Mouse (Mus musculus) stomach, embryonic 14.5 days (tissue): ENCODE measurements around the gene Cblc. TPM values are rescaled to one million over a fixed set of nuclear protein-coding genes. Genes with fewer than 3 reads are reported as not detected.

Experiments
- ATAC-seq: fragments of 200-750 bp; cut with Nextera tagmentation; 2 replicates; pipeline ENCODE4 v1.8.0; 2017; ENCODE audit warnings: low read depth, moderate TSS enrichment; ENCODE audit not compliant: insufficient number of reproducible peaks, insufficient read depth, low FRiP score
- H3K27ac ChIP-seq: fragments of 300-500 bp; sonication (generic); 2 replicates; pipeline ENCODE4 v1.5.1; 2014; ENCODE audit warnings: mild to moderate bottlenecking, low read length, moderate library complexity, mixed read lengths
- H3K27me3 ChIP-seq: fragments of 300-500 bp; sonication (generic); 2 replicates; pipeline ENCODE4 v1.6.1; 2014; ENCODE audit warnings: low read length, control low read depth, mixed read lengths; ENCODE audit not compliant: control insufficient read depth, insufficient read depth
- H3K36me3 ChIP-seq: fragments of 300-500 bp; sonication (generic); 2 replicates; pipeline ENCODE4 v1.6.1; 2014; ENCODE audit warnings: mild to moderate bottlenecking, control low read depth, low read length, moderate library complexity, mixed read lengths; ENCODE audit not compliant: control insufficient read depth, insufficient read depth
- H3K4me1 ChIP-seq: fragments of 300-500 bp; sonication (generic); 2 replicates; pipeline ENCODE4 v1.6.1; 2014; ENCODE audit warnings: low read length, control low read depth, mixed read lengths; ENCODE audit not compliant: control insufficient read depth, insufficient read depth
- H3K4me2 ChIP-seq: fragments of 300-500 bp; sonication (generic); replicated peaks from 2 replicates; pipeline ENCODE4 v1.6.1; 2014; ENCODE audit warnings: low read depth, low read length, control low read depth
- H3K4me3 ChIP-seq: fragments of 300-500 bp; sonication (generic); 2 replicates; pipeline ENCODE4 v1.5.1; 2014; ENCODE audit warnings: low read depth, low read length, control low read depth
- H3K9ac ChIP-seq: fragments of 300-500 bp; sonication (generic); replicated peaks from 2 replicates; pipeline ENCODE4 v1.6.1; 2014; ENCODE audit warnings: low read depth, mild to moderate bottlenecking, control low read depth, low read length, moderate library complexity, mixed read lengths
- H3K9me3 ChIP-seq: fragments of 300-500 bp; sonication (generic); 2 replicates; pipeline ENCODE4 v1.6.1; 2016; ENCODE audit warnings: low read depth, low read length, control low read depth; ENCODE audit not compliant: control insufficient read depth
- WGBS: fragments of 180-500 bp; shearing (Covaris S2); extraction: QIAGEN DNeasy Blood & Tissue Kit; methylation state at CpG from one replicate; pipeline ENCODE4 v1.1.7; 2014; 5-methylcytosine and 5-hydroxymethylcytosine counted together
- polyA plus RNA-seq: library from polyadenylated mRNA; unstranded; fragments of >200 nt; fragmentation: Nextera tagmentation; extraction: Ambion mirVana; gene quantifications from 2 replicates; pipeline ENCODE4 v1.2.1, GENCODE M21; 2014

Cblc gene
- polyA plus RNA-seq, 1 experiment from 2014 or later = 17.7 TPM

- Histone ChIP-seq H3K4me3 (peak overlapping the region; percentile 62), H3K27ac (peak overlapping the region; percentile 68), H3K36me3 (peaks cover 10% of the 10 kb centered on the region), H3K4me1 (peaks cover 26% of the 10 kb centered on the region), H3K27me3 (no peaks in the 10 kb centered on the region), H3K9ac (peak overlapping the region; percentile 65), H3K4me2 (peak overlapping the region; percentile 91), H3K9me3 (no peaks in the 10 kb centered on the region)
- WGBS = 6% methylated on average over 16 of the region's 16 CpGs
- ATAC-seq = peak; percentile 11
Measured at GRCm38 (mm10) chr7:19769434-19770374, 26.9 kb downstream of the Cblc start.

DNA sequence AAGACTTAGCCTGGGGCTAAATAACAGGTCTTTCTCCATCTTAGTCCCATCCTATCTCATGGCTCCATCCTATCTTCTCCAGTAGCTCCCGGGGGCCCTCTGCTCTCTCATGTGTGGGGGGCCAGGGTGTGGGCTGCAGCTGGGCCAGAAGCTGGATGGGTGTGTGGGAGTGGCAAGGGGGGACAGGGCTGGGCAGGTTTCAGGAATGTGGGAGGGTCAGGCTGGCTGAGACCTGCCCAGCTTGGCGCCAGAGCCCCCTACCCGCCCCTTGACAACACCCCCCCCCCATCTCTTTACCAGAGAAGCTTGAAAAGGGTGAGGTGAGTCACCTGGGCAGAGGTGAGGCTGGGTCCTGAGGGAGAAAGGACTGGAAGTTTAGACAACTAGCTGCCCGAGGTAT, 27.6 kb downstream of the Cblc start:
- H3K4me2 ChIP-seq = peak overlapping the region; percentile 91
- ATAC-seq = peak; percentile 70
- no peaks in the 10 kb centered on the region for H3K27me3 ChIP-seq
- H3K9me3 ChIP-seq = no peaks in the 10 kb centered on the region
- no peak overlapping the region for H3K9ac ChIP-seq
- peaks cover 26% of the 10 kb centered on the region for H3K4me1 ChIP-seq
- WGBS = 13% methylated on average over 4 of the region's 4 CpGs
- H3K27ac ChIP-seq = 0 out of 2 replicates have a peak overlapping the region, but pooled peaks have one; percentile 22
- H3K36me3 ChIP-seq = peaks cover 16% of the 10 kb centered on the region
- H3K4me3 ChIP-seq = peak overlapping the region; percentile 62

DNA sequence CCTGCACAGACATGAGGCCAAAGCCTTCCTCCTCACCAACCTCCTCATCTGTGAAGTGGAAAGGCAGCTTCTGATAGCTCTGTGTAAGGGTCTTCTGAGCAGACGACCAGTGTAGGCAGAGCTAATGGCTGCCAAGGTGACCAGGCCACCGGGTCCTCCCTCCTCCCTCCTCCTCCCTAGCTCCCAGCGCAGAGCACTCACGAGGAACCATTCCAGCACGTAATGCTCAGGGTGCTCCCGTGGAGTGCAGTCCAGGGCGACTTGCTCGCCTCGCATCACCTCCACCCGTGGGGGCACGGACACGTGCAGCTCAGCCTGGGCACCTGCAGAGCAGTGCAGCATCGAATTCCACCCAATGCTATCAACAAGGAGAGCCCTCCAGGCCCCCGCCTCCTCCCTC, 28.4 kb downstream of the Cblc start:
- H3K4me2 ChIP-seq = peak overlapping the region; percentile 91
- no peaks in the 10 kb centered on the region for H3K9me3 ChIP-seq
- no peaks in the 10 kb centered on the region for H3K27me3 ChIP-seq
- peak overlapping the region; percentile 22; the same call in 1 of the 2 replicates for H3K27ac ChIP-seq
- ATAC-seq = no peak
- peaks cover 20% of the 10 kb centered on the region for H3K36me3 ChIP-seq
- peak overlapping the region; percentile 4; the same call in 1 of the 2 replicates for H3K4me3 ChIP-seq
- 61% methylated on average over 14 of the region's 14 CpGs for WGBS
- H3K4me1 ChIP-seq = peaks cover 26% of the 10 kb centered on the region
- no peak overlapping the region for H3K9ac ChIP-seq

DNA sequence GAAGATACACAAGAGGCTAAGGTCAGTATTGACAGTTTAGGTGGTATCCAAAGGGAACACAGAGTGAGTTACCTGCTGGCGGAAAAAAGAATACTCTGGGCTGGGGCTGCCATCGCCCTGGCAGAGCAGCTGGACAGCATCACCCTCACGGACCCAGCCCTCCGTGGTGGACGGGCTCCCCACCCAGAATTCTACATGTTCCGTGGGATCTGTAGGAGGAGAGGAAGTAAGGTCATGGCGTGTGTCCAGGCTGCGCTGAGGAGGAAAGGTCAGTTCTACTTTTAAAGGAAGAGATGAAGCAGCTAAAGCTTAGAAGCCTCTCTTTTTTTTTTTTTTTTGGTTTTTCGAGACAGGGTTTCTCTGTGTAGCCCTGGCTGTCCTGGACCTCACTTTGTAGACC, 32.0 kb downstream of the Cblc start:
- 87% methylated on average over 8 of the region's 9 CpGs for WGBS
- H3K4me2 ChIP-seq = no peak overlapping the region
- no peak overlapping the region for H3K4me3 ChIP-seq
- H3K27me3 ChIP-seq = no peaks in the 10 kb centered on the region
- peaks cover 18% of the 10 kb centered on the region for H3K4me1 ChIP-seq
- no peak overlapping the region for H3K27ac ChIP-seq
- H3K9ac ChIP-seq = no peak overlapping the region
- H3K9me3 ChIP-seq = no peaks in the 10 kb centered on the region
- peaks cover 23% of the 10 kb centered on the region for H3K36me3 ChIP-seq
- ATAC-seq = no peak

DNA sequence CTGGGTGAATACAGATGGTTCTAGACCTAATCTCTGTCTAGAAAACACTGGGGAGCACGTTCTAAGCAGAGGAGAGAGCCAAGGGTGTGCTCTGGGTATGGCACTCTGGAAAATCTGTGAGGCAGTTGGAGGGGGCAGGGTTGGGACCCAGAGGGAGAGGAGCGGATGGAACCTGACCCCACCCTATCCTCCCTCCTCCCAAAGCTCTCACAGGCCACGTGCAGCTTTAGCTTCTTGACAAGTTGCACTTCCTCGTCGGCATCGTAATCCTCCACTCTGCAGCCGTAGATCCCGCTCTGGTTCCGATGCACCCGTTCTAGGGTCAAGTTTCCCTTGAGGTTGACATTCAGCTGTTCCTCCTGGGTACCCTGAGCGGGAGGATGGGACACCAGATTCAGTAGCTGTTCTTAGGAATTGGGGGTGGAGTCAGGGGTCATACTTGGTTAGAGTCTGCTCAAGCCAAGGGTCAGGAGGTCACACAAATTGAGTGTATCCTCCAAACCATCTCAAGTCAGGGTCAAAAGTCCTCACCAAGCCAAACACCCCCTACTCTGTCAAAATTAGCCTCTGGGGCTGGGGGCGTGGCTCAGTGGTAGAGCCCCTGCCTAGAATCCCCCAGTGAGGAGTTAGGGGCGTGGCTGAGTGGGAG, 32.7 kb downstream of the Cblc start:
- H3K9ac ChIP-seq = no peak overlapping the region
- WGBS = 86% methylated on average over 13 of the region's 13 CpGs
- no peak overlapping the region for H3K4me3 ChIP-seq
- H3K27ac ChIP-seq = no peak overlapping the region
- no peaks in the 10 kb centered on the region for H3K27me3 ChIP-seq
- H3K36me3 ChIP-seq = peaks cover 23% of the 10 kb centered on the region
- ATAC-seq = no peak
- peaks cover 13% of the 10 kb centered on the region for H3K4me1 ChIP-seq
- no peak overlapping the region for H3K4me2 ChIP-seq
- H3K9me3 ChIP-seq = no peaks in the 10 kb centered on the region

GRCm38 (mm10) chr7:19762283-19762682, 34.3 kb downstream of the Cblc start:
- Histone ChIP-seq H3K9ac (no peak overlapping the region), H3K4me3 (no peak overlapping the region), H3K27ac (no peak overlapping the region), H3K4me2 (no peak overlapping the region), H3K9me3 (no peaks in the 10 kb centered on the region), H3K36me3 (peaks cover 27% of the 10 kb centered on the region), H3K27me3 (no peaks in the 10 kb centered on the region), H3K4me1 (peaks cover 5% of the 10 kb centered on the region; the same call in 1 of the 2 replicates)
- WGBS = 50% methylated on average over 11 of the region's 11 CpGs
- no peak for ATAC-seq

- H3K36me3 ChIP-seq = peaks cover 17% of the 10 kb centered on the region
Measured at GRCm38 (mm10) chr7:19760021-19760420, 36.6 kb downstream of the Cblc start.

DNA sequence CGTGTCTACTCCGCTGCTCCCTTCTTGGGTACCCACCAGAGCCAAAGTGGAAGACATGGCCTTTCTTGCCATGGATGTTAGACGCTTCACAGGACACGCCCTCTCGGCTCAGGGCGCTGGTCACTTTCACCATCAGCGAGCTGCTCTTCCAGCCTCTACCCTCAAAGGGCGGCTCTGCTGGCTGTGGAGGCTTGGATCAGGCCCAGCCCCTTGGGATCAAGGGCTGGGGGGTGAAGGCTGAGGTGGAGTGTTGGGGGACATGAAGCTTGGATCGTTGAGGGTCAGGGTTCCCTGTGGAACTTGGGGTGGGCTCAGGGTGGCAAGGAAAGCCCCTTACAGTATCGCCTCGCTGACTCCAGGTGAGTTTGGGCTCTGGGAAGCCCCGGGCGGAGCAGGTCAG, 38.0 kb downstream of the Cblc start:
- peaks cover 8% of the 10 kb centered on the region for H3K36me3 ChIP-seq
- WGBS = 91% methylated on average over 13 of the region's 13 CpGs

More at GRCm38 (mm10) chr7:19760021-19760420, 36.6 kb downstream of the Cblc start:
- H3K27me3 ChIP-seq = no peaks in the 10 kb centered on the region
- H3K4me2 ChIP-seq = no peak overlapping the region
- WGBS = 91% methylated on average over 13 of the region's 13 CpGs
- ATAC-seq = no peak
- H3K9ac ChIP-seq = no peak overlapping the region
- H3K27ac ChIP-seq = no peak overlapping the region
- H3K9me3 ChIP-seq = no peaks in the 10 kb centered on the region
- H3K4me1 ChIP-seq = peaks cover 10% of the 10 kb centered on the region; the same call in 1 of the 2 replicates
- no peak overlapping the region for H3K4me3 ChIP-seq

More for the DNA sequence above, 38.0 kb downstream of the Cblc start:
- Histone ChIP-seq H3K4me1 (peaks cover 12% of the 10 kb centered on the region; the same call in 1 of the 2 replicates), H3K27ac (no peak overlapping the region), H3K9ac (no peak overlapping the region), H3K9me3 (no peaks in the 10 kb centered on the region), H3K4me3 (no peak overlapping the region), H3K27me3 (no peaks in the 10 kb centered on the region), H3K4me2 (no peak overlapping the region)
- ATAC-seq = no peak
